Mouse (Mus musculus): Measurements from ENCODE around the gene Cdc14b.

Gene Cdc14b

DNA sequence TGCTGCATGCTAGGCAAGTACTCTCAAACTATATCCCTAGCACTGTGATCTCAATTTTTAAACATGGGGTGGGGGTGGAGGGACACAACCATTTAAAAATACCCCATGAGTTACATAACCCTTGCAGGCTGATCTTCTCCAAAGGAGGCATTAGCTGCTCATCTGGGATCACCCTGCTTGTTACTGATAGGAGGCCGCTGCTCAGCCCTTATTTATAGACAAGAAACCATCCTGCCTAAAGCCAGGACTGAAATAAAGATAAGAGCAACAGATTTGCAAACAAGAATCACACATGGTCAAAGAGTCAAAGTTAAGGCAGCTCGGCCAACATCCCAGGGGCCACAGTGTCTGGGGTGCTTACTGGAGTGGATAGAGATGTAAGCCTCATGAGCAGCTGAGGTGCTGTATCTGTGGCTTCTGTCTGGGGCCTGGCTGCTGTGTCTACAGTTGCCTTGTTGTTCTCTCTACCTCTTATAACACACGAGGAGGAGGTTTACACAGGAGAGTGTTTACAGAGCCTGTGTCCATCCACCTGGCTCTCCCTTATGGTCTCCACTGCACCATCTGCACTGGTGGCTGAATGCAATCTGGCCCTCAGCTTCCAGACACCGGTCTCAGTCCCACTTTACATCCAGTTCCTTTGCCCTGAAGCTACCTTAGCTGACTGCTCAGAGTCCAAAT lies 38.0 kb downstream of the Cdc14b start:
- no peak for DNase-seq (ENCODE audit: low spot score in 2 of 2)

DNA sequence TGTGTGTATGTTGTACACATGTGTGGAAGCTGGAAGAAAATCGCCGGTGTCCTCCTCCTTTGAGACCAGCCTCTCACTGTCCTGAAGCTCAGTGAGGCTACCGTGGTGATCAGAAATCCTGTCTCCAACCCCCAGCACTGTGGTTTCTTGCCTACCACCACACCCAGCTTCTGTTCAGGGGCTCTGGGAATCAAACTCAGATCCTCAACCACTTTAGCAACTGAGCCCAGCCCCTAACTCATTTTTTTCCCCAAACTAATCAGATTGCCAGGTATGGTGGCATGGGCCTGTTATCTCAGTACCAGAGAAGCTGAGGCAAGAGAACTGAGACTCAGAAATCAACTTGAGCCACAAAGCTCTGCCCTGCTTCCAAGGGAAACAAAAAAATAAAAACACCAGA lies 39.3 kb downstream of the Cdc14b start:
- no peak for DNase-seq (ENCODE audit: low spot score in 2 of 2)

DNA sequence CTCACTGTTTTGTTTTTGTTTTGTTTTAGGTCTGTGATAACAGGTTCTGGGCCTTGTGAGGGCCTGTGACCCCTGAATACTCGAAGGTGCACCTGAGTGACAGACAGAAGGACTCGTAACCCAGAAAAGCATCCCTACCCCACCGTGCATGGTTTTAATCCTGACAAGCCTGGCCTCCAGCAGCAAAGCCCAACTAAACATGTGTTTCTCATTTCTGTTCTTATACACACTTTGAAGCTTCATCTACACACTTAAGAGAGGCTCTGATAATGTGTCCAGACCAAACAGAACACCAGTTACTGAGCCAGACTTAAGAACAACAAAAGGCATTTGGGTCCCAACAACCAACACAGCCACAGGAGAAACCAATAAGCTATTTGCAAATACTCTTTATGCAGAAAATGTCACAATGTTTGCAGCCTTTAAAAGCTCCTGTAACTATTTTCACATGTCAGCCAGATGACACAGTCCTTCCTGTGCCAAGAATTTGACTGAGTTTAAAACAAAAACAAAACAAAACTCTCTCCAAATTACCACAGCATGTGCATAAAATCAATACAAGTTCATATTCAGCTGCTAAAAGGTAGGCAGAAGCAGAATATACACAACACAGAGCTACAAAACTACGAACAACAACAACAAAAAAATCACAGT lies 39.9 kb downstream of the Cdc14b start:
- DNase-seq (ENCODE audit: low spot score in 2 of 2) = no peak

DNA sequence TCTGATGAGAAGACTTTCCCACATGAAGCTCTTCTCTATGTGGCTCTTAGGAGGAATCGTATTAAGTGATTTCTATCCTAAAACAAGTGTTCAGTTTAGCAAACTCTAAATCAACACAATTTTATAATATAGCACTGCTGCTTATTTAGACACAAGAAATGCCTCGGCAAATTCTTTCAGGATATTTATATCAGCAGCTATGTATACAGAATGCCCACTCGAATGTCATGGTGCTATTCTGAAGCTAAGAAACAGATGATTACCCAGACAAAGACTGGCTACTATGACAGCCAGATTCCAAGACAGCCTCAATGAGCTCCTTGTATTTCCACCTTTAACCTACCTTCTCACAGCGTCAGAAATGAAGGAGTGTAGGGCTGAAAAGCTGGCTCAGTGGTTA lies 42.0 kb downstream of the Cdc14b start:
- no peak for DNase-seq (ENCODE audit: low spot score in 2 of 2)

DNA sequence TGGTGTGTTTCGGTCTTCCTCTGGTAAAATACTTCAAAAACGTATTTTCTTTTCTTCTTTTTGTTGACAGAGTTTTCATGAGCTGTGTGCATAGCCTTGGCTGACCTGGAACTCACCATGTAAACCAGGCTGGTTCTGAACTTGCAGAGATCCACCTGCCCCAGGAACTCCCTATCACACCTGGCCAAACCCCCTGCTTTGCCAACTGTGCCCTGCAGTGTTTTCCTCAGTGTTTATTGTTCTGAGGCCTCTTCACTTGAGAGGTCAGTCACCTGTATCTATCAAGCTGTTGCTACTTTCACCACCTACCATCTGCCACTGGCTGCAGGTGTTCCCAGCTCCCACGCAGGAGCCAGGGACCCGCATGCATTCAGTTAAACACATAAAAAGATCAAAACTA lies 48.4 kb downstream of the Cdc14b start:
- no peak for DNase-seq (ENCODE audit: low spot score in 2 of 2)

DNA sequence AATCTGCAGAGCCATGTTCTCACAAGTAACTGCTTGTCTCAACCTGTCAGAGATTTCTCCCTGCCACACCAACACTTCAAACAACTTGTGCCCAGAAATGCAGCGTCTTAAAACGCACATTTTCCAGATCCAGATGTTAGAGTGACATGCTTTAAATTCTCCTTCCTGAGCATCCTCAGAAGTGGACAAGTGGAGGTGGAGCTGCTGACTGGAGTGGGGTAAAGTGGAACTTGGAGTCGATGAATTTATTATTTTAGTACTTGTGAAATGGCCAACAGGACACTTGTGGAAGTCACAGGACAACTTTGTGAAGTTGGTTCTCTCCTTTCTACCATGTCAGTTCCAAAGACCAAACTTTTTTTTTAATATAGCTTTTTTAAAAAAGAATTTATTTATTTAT lies 49.4 kb downstream of the Cdc14b start:
- DNase-seq (ENCODE audit: low spot score in 2 of 2) = no peak

DNA sequence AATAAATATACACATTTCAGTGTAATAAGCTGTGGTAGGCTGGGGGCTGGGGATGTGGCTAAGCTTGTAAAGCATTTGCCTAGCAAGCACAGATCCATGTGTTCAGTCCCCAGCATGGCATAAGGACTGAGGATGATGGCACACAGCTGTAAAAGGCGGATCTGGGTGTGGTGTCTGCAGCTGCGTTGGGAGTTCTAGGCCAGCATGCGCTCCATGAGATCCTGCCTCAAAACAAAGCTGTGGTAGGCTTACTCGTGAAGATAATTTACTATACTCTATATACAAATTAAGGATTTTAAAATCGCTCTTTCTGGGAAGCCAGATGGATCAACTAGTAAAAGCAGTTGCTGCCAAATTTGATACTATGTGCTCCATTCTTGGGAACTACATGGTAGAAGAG lies 60.2 kb downstream of the Cdc14b start:
- DNase-seq (ENCODE audit: low spot score in 2 of 2) = no peak

DNA sequence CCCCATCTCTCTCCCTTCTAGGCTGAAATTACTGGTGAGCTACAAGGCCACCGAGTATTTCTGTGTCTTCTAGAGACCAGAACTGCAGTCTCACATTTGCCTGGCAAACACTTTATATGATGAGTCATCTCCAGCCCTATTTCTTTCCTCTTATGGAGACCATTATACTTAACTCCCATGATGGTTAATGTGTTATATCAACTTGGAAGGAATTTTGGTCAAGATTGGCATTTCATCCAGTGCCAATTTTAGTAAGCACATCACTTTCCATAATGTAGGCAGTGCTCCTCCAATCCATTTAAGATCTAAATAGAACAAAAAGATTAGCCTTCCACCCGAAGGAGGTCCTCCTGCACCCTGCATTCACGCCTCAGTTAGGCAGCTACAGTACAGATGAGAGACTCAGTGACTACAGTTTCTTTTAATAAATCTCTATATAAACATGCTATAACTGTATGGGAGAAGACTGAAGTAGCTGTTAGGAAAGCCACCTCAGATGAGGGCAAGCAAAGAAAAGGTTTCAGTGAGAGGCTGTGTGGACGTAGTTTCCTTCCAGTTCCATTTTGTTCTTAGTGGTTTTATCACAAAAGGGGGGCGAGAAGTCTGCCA lies 63.0 kb downstream of the Cdc14b start:
- no peak for DNase-seq (ENCODE audit: low spot score in 2 of 2)

DNA sequence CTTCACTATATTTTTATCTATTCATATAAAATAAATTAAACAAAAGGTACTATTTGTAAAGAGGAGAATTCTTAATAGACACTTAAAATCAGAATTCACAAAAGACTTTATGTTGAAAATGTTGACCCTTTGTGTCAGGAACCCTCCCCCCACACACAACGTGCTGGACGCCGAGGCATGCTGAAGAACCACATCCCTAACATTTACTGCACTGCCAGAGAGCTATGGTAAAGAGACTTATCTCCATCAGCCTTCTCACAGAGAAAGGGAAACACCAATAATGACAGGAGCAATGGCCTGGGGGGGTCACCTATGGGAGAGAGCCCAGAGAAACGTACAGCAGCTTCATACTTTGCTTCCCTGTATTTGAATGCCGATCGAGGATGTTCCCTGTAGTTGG lies 66.9 kb downstream of the Cdc14b start:
- no peak for DNase-seq (ENCODE audit: low spot score in 2 of 2)

DNA sequence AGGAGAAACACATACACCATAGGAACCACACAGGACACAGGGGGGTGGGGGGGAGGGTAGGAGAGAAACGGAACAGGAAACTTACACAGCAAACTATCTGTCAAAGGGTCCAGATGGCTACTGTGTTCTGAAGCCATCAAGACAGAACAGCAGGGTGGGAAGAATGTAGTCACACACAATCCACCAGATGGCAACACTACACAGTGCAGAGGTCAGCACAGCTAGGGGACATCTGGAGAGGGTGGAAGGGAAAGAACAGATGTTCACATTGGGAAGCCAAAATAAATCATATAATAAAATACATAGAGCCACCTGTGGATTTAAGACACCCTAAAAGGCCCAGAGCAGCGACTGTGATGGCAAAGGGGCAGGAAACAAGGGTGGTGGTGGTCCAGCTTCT lies 69.9 kb downstream of the Cdc14b start:
- no peak for DNase-seq (ENCODE audit: low spot score in 2 of 2)

DNA sequence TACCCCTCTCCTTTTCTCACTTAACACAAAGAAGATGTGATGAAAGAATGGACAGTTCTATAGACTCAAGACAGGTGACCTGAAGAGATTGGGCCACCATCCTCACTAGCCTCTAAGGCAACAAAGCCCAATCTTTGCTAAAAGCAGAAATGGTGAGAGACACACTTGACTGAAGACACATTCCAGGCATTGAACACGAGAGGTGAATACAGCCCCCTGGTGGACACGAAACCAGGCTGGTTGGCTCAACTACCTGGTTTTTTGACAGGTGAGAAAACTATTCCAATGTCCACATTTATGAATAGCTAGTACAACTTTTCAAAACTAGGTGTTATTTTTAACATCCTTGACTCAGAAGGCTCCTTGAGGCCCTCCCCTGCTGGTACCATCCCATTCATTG lies 70.4 kb downstream of the Cdc14b start:
- DNase-seq (ENCODE audit: low spot score in 2 of 2) = no peak

DNA sequence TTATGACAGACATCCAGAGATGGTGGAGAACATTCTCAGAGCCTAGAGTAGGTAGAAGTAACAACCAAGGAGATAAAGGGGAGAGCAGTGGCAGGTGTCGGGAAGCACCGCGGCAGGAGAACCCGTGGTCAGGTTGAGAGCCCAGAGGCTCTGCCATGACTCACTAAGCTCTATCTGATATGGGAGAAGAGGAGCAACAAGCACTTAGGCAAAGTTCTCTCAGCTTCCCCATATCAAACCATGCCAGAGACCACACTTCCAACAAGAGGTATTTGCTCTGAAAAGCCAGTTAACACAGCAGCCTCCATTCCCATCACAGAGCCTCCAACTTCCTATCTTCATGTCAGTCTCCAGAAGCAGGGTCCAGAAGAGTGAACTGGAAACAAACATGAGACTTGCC lies 74.2 kb downstream of the Cdc14b start:
- DNase-seq (ENCODE audit: low spot score in 2 of 2) = no peak

DNA sequence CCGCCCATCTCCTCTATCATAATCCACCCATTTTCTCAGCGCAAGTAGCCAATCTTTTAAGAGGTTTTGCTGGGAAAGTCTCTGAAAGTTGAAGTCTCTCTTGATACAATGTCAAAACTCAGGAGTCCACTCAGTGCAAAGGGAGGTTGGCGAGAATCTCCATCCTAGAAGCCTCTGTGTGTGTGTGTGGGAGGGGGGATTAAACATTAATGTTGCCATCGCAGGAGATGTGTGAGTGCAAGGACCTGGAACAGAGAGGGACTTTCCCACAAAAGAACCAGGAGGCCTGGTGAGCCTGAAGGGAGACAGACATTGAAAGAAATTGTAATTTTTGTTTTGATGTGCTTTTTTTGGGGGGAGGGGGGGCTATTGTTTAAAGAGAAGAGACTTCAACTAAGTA lies 76.8 kb downstream of the Cdc14b start:
- DNase-seq (ENCODE audit: low spot score in 2 of 2) = no peak

DNA sequence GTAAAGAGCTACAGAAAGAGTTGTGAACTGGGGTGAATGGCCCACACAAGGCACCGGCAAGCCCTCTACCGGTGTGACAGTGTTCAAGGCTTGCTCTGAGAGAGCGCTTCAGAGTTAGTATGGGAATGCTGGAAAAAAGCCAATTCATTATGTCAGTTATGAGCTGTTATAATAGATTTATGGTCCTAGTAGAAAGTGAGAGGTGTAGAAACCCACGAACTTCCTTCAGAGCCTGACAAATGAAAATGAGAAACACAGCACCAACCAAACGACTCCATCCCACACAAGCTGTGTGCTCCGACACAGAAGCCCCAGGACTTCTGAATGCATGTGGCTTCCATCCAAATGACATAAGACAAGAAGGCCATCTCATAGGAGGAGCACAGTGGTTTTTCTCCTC lies 77.2 kb downstream of the Cdc14b start:
- DNase-seq (ENCODE audit: low spot score in 2 of 2) = no peak

DNA sequence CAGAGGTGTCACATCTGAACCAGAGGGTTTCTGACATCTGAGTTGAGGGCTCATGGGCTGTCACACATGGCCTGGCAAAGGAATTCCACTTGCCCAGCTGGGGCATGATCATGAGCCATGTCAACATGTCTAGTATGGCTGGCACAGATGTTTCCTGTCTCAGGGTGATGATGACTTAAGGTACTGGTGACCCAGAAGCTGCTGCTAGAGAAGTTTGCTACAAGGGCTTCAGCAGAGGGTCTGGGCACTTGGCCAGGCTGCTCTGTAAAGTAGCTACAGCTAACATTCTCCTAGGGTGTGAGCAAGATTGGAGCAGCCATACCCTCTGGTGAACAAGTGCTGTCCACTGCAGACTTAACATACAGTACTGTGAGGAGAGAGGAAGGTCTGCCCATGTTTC lies 88.0 kb downstream of the Cdc14b start:
- DNase-seq (ENCODE audit: low spot score in 2 of 2) = no peak

DNA sequence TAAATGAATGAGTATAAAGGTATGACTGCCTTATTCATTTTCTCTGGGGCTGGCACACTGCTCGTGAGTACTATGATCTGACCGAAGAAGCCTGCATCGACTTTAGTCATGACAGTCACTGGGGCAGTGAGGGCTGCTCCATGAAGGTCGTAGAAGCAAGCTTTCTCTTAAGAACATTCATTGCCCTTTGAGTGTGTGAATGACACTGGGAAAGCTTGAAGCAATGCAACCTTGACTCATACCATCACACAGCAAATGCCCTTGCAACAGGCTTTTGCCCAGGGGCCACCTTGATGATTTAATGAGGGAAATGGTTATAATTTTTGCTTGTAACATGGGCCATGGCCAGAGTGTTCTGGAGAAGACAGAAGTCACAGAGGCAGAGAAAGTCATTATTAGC lies 88.6 kb downstream of the Cdc14b start:
- DNase-seq (ENCODE audit: low spot score in 2 of 2) = no peak

DNA sequence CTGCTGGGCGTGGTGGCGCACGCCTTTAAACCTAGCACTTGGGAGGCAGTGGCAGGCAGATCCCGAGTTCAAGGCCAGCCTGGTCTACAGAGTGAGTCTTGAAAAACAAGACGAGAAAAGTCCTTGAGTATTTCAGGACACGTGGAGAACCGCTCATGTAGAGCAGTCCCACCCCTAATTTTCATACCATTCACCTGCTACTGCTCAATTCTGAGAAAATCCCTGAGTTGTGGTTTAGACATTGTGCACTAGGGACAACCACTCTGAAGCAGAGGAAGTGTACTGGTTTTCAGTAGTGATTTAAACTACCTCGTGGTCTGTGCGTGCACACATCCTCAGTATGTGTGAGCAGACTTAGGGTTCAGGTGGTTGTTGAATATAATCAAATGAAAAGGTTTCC lies 89.5 kb downstream of the Cdc14b start:
- no peak for DNase-seq (ENCODE audit: low spot score in 2 of 2)

DNA sequence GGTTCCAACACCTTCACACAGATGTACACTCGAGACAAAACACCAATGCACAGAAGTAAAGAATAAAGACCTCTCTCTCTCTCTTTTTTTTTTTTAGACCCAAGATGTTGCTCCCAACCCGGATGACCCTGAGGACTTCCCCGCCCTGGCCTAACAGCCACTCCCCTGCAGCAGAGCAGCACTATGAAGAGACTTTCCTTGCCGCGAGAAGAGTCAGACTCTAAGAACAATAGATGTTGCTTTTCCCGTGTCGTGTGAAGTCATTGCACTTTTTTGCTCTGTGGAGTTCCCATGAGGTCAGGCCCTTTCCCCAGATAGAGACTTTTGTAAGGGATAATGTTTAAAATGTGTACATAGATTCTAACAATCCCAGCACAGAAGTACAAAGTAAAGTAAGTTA lies 89.9 kb downstream of the Cdc14b start:
- DNase-seq (ENCODE audit: low spot score in 2 of 2) = no peak

DNA sequence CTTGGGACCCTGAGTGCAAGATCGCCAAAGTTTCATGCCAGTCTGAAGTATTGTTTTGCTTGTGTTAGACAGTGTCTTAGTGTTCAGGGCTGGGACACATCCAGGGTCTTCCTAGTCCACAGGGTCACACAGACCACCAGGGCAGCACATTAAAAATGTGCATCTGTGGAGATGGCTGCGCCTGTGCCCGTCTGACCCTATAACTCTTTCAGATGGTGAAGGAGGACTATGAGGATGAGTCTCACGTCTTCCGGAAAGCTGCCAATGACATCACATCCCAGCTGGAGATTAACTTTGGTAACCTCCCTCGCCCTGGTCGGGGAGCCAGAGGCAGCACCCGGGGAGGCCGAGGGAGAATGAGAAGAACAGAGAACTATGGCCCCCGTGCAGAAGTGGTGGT lies 90.7 kb downstream of the Cdc14b start:
- no peak for DNase-seq (ENCODE audit: low spot score in 2 of 2)

DNA sequence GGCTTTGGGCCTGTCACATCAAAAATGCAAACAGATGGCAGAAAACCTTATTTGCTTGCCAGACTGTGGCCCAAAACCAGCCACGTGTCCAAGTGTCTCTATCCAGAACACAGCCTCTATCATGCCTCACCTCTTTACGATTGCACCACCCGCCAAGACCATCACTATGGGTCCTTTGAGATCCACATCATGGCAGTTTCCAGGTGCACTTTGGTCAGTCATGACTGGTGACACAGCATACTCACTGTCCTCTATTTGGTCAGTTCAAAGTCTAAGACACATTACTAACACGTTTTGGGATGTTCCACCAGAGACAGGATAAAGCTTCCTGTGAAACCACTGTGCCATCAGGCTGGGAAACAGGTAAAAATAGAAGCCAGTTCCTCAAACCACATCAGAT lies 91.5 kb downstream of the Cdc14b start:
- DNase-seq (ENCODE audit: low spot score in 2 of 2) = no peak

DNA sequence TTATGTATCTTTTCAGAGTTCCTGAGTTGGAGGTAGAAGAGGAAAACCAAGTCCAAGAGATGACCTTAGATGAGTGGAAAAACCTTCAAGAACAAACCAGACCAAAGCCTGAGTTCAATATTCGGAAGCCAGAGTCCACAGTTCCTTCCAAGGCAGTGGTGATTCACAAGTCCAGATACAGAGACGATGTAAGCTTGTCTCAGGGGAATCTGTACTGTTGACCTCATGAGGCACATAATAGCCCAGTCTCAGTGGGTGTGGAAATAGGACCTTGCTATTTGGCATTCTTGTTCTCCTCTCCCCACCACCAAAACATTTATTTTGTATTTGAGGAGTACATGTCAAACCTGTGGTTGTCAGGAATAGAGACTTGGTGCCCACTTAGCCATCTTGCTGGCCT lies 93.0 kb downstream of the Cdc14b start:
- no peak for DNase-seq (ENCODE audit: low spot score in 2 of 2)

DNA sequence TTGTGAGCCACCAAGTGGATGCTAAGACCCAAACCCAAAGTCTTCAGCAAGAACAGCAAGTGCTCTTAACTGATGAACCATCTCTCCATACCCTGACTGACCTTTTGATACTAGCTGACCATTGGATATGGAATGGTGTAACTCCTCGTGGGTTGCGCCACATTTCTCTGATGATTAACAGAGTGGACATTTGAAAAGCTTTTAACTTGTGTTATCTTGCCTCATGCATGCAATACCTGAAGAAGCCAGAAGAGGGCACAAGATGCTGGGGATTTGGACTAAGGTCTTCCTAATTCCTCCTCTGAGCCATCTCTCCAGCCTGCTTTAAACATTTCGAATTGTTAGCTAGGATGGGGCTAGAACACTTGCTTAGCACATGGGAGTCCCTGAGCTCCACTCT lies 94.2 kb downstream of the Cdc14b start:
- peak in 1 of 2 experiments; percentile 43 for DNase-seq (ENCODE audit: low spot score in 2 of 2)

DNA sequence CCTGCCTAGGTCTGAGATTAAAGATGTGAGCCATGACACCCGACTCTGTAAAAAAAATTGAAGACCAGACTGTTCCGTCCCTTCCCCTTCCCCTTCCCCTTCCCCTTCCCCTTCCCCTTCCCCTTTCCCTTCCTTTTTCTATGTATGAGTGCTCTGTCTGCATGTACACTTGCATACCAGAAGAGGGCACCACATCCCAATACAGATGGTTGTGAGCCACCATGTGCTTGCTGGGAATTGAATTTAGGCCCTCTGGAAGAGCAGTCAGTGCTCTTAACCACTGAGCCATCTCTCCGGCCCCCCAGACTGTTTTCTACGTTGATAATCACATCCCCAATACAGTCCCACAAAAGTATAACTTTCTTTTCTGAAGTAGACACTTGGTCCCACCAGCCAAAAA lies 94.8 kb downstream of the Cdc14b start:
- DNase-seq (ENCODE audit: low spot score in 2 of 2) = no peak

All from frontal cortex, postnatal 25 days (tissue).